Mouse (Mus musculus): ENCODE results near the gene Ddx27. TPM values are rescaled to one million over a fixed set of nuclear protein-coding genes. Genes with fewer than 3 reads are reported as not detected.
A peak's percentile ranks its signal among the peaks of the same experiment; 100 is the strongest.

Gene Ddx27
- 52.5 and 54.2 TPM in 2 replicates for polyA plus RNA-seq (2015; fragmentation: Nextera tagmentation; extraction: Ambion mirVana)

DNA sequence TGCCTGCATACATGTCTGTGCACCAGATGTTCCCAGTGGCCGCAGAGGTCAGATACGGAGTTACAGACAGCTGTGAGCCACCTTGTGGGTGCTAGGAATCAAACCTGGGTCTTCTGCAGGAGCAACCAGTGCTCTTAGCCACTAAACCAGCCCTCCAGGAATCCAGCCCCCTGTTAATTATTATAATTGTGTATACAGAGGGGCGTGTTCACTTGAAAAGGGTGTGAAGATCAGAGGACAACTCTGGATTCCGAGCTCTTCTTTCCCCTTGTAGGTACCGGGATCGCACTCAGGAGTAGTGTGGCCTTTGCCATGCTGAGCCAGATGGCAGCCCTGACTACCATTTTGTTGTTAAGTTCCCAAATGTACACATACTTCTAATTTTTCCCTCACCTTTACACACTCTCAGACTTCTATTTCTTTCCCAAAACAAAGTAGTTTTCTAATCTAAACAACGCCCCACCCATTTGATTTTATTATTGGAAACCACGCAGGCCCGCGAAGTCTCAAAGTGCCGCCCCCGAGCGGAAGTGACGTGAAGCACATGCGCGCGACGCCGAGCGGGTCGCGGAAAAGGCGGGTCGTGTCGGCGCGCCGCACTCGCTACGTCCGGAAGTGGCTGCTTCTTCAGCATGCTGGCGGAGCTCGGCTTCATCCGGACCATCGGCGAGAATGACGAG is at the start of gene Ddx27:
Gene Ddx27, plus strand, starts transcription at position 492 of the 680 bp plus-strand sequence.
- H3K27ac ChIP-seq: peak within 1 kb of the TSS; percentile 89
- H3K9me3 ChIP-seq: no peaks in the 10 kb centered on the region
- peak; percentile 83; the same call in 1 of the 2 replicates for ATAC-seq (ENCODE audit: insufficient number of reproducible peaks, insufficient read depth, low FRiP score, low TSS enrichment, low read depth)
- peaks cover 19% of the 10 kb centered on the region for H3K36me3 ChIP-seq
- 2% methylated on average over 35 of the region's 37 CpGs for WGBS
- H3K4me1 ChIP-seq: peaks cover 18% of the 10 kb centered on the region
- peak within 1 kb of the TSS; percentile 98 for H3K4me2 ChIP-seq
- H3K9ac ChIP-seq: peak within 1 kb of the TSS; percentile 92
- no peaks in the 10 kb centered on the region for H3K27me3 ChIP-seq
- H3K4me3 ChIP-seq: peak within 1 kb of the TSS; percentile 93

GRCm38 (mm10) chr2:166973153-166973552 is 41.8 kb upstream of the Ddx27 start:
- Histone ChIP-seq H3K9ac (no peak overlapping the region), H3K4me1 (peaks cover 42% of the 10 kb centered on the region), H3K27me3 (no peaks in the 10 kb centered on the region), H3K9me3 (no peaks in the 10 kb centered on the region), H3K4me3 (no peak overlapping the region), H3K36me3 (no peaks in the 10 kb centered on the region), H3K4me2 (no peak overlapping the region), H3K27ac (no peak overlapping the region)
- WGBS: 39% methylated on average over 1 of the region's 1 CpGs
- no peak for ATAC-seq (ENCODE audit: insufficient number of reproducible peaks, insufficient read depth, low FRiP score, low TSS enrichment, low read depth)

- no peak overlapping the region for H3K4me2 ChIP-seq
- WGBS: 77% methylated on average over 6 of the region's 6 CpGs
- H3K9ac ChIP-seq: no peak overlapping the region
- no peaks in the 10 kb centered on the region for H3K27me3 ChIP-seq
- no peak overlapping the region for H3K4me3 ChIP-seq
- no peaks in the 10 kb centered on the region for H3K9me3 ChIP-seq
- H3K4me1 ChIP-seq: peaks cover 42% of the 10 kb centered on the region
- no peak overlapping the region for H3K27ac ChIP-seq
- no peak for ATAC-seq (ENCODE audit: insufficient number of reproducible peaks, insufficient read depth, low FRiP score, low TSS enrichment, low read depth)
- no peaks in the 10 kb centered on the region for H3K36me3 ChIP-seq
Measured at GRCm38 (mm10) chr2:166974177-166974872, 40.7 kb upstream of the Ddx27 start.

DNA sequence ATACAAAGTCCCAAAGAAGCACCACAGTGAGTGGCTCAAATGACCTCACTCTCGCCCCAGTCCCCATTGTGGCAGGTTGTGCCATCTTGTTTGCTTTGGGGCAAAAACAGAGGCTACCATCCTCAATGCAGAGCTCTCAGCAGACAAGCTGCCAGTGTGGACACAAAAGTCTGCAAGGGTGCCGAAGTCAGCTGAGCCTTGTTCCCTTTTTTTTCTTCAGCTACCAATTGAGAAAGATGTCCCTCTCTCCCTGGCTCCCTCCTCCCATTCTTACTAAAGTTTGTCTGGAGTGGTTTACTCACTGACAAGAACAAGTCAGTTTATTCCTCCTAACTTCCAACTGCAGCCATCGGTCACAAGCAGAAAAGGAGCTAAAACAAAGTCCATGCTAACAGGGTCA is 38.6 kb upstream of the Ddx27 start:
- Histone ChIP-seq H3K4me1 (peaks cover 42% of the 10 kb centered on the region), H3K4me2 (no peak overlapping the region), H3K27me3 (no peaks in the 10 kb centered on the region), H3K4me3 (no peak overlapping the region), H3K36me3 (no peaks in the 10 kb centered on the region), H3K27ac (peak overlapping the region; percentile 44), H3K9me3 (no peaks in the 10 kb centered on the region), H3K9ac (peak overlapping the region; percentile 21; the same call in 1 of the 2 replicates)
- ATAC-seq (ENCODE audit: insufficient number of reproducible peaks, insufficient read depth, low FRiP score, low TSS enrichment, low read depth): no peak
- WGBS: 57% methylated on average over 3 of the region's 3 CpGs

- Histone ChIP-seq H3K27ac (peak overlapping the region; percentile 44), H3K9me3 (no peaks in the 10 kb centered on the region), H3K36me3 (no peaks in the 10 kb centered on the region; the same call in 1 of the 2 replicates), H3K4me2 (no peak overlapping the region), H3K4me1 (peaks cover 42% of the 10 kb centered on the region), H3K9ac (no peak overlapping the region), H3K27me3 (no peaks in the 10 kb centered on the region), H3K4me3 (no peak overlapping the region)
- ATAC-seq (ENCODE audit: insufficient number of reproducible peaks, insufficient read depth, low FRiP score, low TSS enrichment, low read depth): no peak
- WGBS: 56% methylated on average over 3 of the region's 3 CpGs
Measured at GRCm38 (mm10) chr2:166977490-166977889, 37.5 kb upstream of the Ddx27 start.

DNA sequence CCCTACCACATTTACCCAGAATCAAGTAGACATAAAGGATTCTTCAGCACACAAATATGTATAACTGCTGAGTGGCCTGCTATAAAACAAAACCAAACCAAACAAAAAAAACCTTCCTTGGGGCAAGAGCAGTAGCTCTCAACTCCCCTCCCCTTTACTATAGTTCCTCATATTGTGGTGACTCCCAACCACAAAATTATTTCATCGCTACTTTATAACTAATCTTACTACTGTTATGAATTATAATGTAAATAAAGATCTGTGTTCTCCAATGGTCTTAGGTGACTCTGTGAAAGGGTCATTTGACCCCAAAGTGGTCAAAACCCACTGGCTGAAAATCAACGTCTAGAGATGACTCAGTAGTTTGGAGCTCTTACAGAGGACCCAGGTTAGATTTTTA is 34.8 kb upstream of the Ddx27 start:
- Histone ChIP-seq H3K36me3 (no peaks in the 10 kb centered on the region; the same call in 1 of the 2 replicates), H3K4me3 (no peak overlapping the region), H3K27ac (no peak overlapping the region), H3K9me3 (no peaks in the 10 kb centered on the region), H3K9ac (no peak overlapping the region), H3K27me3 (no peaks in the 10 kb centered on the region), H3K4me1 (peaks cover 30% of the 10 kb centered on the region), H3K4me2 (no peak overlapping the region)
- 76% methylated on average over 2 of the region's 2 CpGs for WGBS
- ATAC-seq (ENCODE audit: insufficient number of reproducible peaks, insufficient read depth, low FRiP score, low TSS enrichment, low read depth): no peak

DNA sequence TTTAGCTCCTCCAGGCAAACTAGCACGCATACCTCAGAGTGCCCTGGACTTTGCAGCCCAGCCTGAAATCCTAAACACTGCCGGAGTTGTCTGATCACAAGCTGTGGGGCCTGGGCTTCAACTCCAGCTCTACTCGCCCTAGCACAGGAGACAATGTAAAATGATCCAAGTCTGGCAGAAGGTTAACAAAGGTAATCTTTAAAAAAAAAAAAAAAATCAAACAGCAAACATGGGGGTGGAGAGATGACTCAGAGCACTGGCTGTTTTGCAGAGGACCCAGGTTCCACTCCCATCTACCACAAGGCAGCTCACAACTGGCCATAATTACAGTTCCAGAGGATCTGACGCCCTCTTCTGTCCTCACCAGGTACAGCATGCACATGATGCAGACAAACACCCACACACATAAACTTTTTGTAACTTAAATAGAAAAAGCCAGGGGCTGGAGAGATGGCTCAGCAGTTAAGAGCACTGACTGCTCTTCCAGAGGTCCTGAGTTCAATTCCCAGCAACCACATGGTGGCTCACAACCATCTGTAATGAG is 31.6 kb upstream of the Ddx27 start:
- Histone ChIP-seq H3K9me3 (no peaks in the 10 kb centered on the region), H3K4me1 (no peaks in the 10 kb centered on the region), H3K27me3 (no peaks in the 10 kb centered on the region), H3K9ac (no peak overlapping the region), H3K27ac (no peak overlapping the region), H3K4me3 (no peak overlapping the region), H3K36me3 (no peaks in the 10 kb centered on the region; the same call in 1 of the 2 replicates), H3K4me2 (no peak overlapping the region)
- WGBS: 72% methylated on average over 4 of the region's 4 CpGs
- ATAC-seq (ENCODE audit: insufficient number of reproducible peaks, insufficient read depth, low FRiP score, low TSS enrichment, low read depth): no peak

DNA sequence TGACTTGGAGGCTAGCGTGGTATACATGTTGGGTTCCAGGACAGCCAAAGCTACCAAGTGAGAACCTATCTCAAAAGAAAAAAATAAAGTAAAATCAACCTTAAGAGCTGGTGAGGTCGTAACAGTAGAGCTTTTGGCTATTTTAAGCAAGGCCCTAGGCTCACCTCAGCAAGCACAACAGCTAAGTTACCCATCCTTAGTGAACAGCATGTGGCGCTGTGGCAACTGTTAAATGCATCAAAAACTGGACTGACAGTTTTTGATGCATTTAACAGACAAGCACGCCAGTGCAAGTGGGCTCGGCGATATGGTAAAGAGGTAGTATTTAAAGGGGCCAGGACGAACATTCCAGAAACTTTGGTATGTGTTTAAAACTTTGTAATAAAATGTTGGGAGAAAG is 24.1 kb upstream of the Ddx27 start:
- 68% methylated on average over 7 of the region's 7 CpGs for WGBS
- H3K27ac ChIP-seq: peak overlapping the region; percentile 39; the same call in 1 of the 2 replicates
- no peak overlapping the region for H3K4me3 ChIP-seq
- H3K4me1 ChIP-seq: peaks cover 53% of the 10 kb centered on the region
- H3K36me3 ChIP-seq: no peaks in the 10 kb centered on the region
- H3K4me2 ChIP-seq: no peak overlapping the region
- no peaks in the 10 kb centered on the region for H3K27me3 ChIP-seq
- ATAC-seq (ENCODE audit: insufficient number of reproducible peaks, insufficient read depth, low FRiP score, low TSS enrichment, low read depth): no peak
- no peaks in the 10 kb centered on the region for H3K9me3 ChIP-seq
- no peak overlapping the region for H3K9ac ChIP-seq

- Histone ChIP-seq H3K27me3 (no peaks in the 10 kb centered on the region), H3K4me3 (no peak overlapping the region), H3K27ac (peak overlapping the region; percentile 57; the same call in 1 of the 2 replicates), H3K36me3 (no peaks in the 10 kb centered on the region), H3K9me3 (no peaks in the 10 kb centered on the region), H3K4me2 (peak overlapping the region; percentile 12), H3K4me1 (peaks cover 60% of the 10 kb centered on the region), H3K9ac (peak overlapping the region; percentile 56)
- no peak for ATAC-seq (ENCODE audit: insufficient number of reproducible peaks, insufficient read depth, low FRiP score, low TSS enrichment, low read depth)
Measured at GRCm38 (mm10) chr2:166991945-166992344, 23.0 kb upstream of the Ddx27 start.

DNA sequence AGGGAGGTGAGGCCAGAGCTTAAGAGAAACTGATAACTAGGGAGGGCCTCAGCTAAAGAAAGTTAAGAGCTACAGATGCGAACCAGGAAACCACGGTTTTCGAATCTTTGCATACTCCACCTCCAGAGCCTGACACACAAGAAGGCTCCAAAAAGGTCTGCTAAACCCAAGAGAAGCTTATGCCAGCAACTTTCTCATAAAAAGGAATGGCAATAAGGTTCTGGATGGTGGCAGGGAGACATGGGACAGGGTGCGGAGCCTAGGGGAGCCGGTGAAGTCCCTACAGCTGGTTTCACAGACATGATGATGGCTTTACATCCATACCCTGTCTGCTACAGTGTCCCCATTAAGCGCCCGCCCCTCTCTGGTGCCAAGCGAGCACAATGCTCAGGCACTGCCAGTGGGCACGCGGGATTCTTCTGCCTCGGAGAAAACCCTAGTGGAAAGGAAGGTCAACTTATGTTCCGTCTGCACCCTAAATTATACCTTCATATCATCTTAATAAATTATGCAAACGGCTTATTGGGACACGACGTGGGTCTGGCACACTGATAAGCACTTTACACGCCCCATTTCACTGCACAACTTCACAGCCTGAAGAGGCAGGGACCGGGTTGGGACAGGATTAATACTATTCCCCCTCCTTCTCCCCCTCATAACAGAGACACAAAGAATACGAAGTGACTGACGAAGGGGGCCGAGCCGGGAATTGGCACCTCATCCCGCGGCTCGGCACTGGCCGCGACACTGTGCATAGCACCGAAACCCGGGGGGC is 19.8 kb upstream of the Ddx27 start:
- peak overlapping the region; percentile 98 for H3K9ac ChIP-seq
- H3K4me1 ChIP-seq: peaks cover 50% of the 10 kb centered on the region
- H3K9me3 ChIP-seq: no peaks in the 10 kb centered on the region
- no peaks in the 10 kb centered on the region for H3K27me3 ChIP-seq
- H3K36me3 ChIP-seq: no peaks in the 10 kb centered on the region
- H3K4me3 ChIP-seq: peak overlapping the region; percentile 97
- peak overlapping the region; percentile 99 for H3K27ac ChIP-seq
- WGBS: 3% methylated on average over 28 of the region's 28 CpGs
- ATAC-seq (ENCODE audit: insufficient number of reproducible peaks, insufficient read depth, low FRiP score, low TSS enrichment, low read depth): 0 out of 2 replicates have a peak, but pooled peaks have one; percentile 15
- peak overlapping the region; percentile 92 for H3K4me2 ChIP-seq

GRCm38 (mm10) chr2:166995796-166996532 is 19.0 kb upstream of the Ddx27 start, which contains the start of gene Stau1:
Gene Stau1 (minus strand): TSS chr2:166996299.
- under 1% methylated on average over 71 of the region's 88 CpGs for WGBS
- peak within 1 kb of the TSS; percentile 99 for H3K27ac ChIP-seq
- peak within 1 kb of the TSS; percentile 92 for H3K4me2 ChIP-seq
- H3K27me3 ChIP-seq: no peaks in the 10 kb centered on the region
- peak within 1 kb of the TSS; percentile 97 for H3K4me3 ChIP-seq
- H3K4me1 ChIP-seq: peaks cover 46% of the 10 kb centered on the region
- peak within 1 kb of the TSS; percentile 98 for H3K9ac ChIP-seq
- no peaks in the 10 kb centered on the region for H3K9me3 ChIP-seq
- ATAC-seq (ENCODE audit: insufficient number of reproducible peaks, insufficient read depth, low FRiP score, low TSS enrichment, low read depth): peak; percentile 98
- H3K36me3 ChIP-seq: no peaks in the 10 kb centered on the region

Measured in embryonic facial prominence, embryonic 13.5 days (tissue).